Mouse (Mus musculus) MEL (cell line): Measurements from ENCODE around the gene Foxs1. TPM values are rescaled to one million over a fixed set of nuclear protein-coding genes. Genes with fewer than 3 reads are reported as not detected.

Experiments used
- DNase-seq: peaks from one replicate; pipeline ENCODE4 v3.0.0; 2011; ENCODE audit warnings: low read depth, low spot score
- H3K27ac ChIP-seq: 2 replicates; pipeline ENCODE4 v1.5.1; 2012; ENCODE audit warnings: low read depth, mild to moderate bottlenecking, control low read depth, low read length, moderate library complexity; ENCODE audit not compliant: control insufficient read depth
- H3K27me3 ChIP-seq, 2 experiments: fragments of 150-350 bp in 1 of 2; sonication (generic) in 1 of 2; 2 replicates each; pipeline ENCODE4 v1.6.1; 2012; ENCODE audit warnings: low read length in 2 of 2, mild to moderate bottlenecking in 2 of 2, improper control_type of control experiment in 1 of 2, moderate library complexity in 1 of 2; ENCODE audit not compliant: insufficient read depth in 2 of 2, control insufficient read depth in 1 of 2
- H3K36me3 ChIP-seq, 2 experiments: 2 replicates each; pipeline ENCODE4 v1.6.1; 2012 to 2014; ENCODE audit warnings: low read length in 2 of 2, improper control_type of control experiment in 1 of 2, inconsistent platforms in 1 of 2, mild to moderate bottlenecking in 1 of 2; ENCODE audit not compliant: insufficient read depth in 2 of 2, control insufficient read depth in 1 of 2
- H3K4me1 ChIP-seq, 2 experiments: fragments of 150-350 bp in 1 of 2; sonication (generic) in 1 of 2; 2 replicates each; pipeline ENCODE4 v1.6.1; 2012; ENCODE audit warnings: low read length in 2 of 2, improper control_type of control experiment in 1 of 2, mild to moderate bottlenecking in 1 of 2; ENCODE audit not compliant: insufficient read depth in 2 of 2, control insufficient read depth in 1 of 2
- H3K4me3 ChIP-seq, 2 experiments: fragments of 150-350 bp in 1 of 2; sonication (generic) in 1 of 2; 2 replicates each; pipeline ENCODE4 v1.5.1; 2012; ENCODE audit warnings: low read depth in 2 of 2, low read length in 2 of 2, mild to moderate bottlenecking in 2 of 2, moderate library complexity in 2 of 2, control low read depth in 1 of 2, improper control_type of control experiment in 1 of 2; ENCODE audit not compliant: control insufficient read depth in 1 of 2, insufficient read depth in 1 of 2
- H3K79me2 ChIP-seq: 2 replicates; pipeline ENCODE4 v1.6.1; 2012; ENCODE audit warnings: mild to moderate bottlenecking, low read length, moderate library complexity; ENCODE audit not compliant: control insufficient read depth, poor library complexity, insufficient read depth
- H3K9ac ChIP-seq: 2 replicates; pipeline ENCODE4 v1.6.1; 2012; ENCODE audit warnings: low read depth, mild to moderate bottlenecking, control low read depth, low read length, moderate library complexity; ENCODE audit not compliant: control insufficient read depth, poor library complexity, severe bottlenecking
- H3K9me3 ChIP-seq: fragments of 150-350 bp; sonication (generic); replicated peaks from 2 replicates; pipeline ENCODE4 v1.6.1; 2012; ENCODE audit warnings: mild to moderate bottlenecking, low read length, improper control_type of control experiment, moderate library complexity; ENCODE audit not compliant: insufficient read depth
- BHLHE40 ChIP-seq: IDR thresholded peaks from 2 replicates; pipeline ENCODE4 v1.6.1; 2012; ENCODE audit warnings: low read depth, mild to moderate bottlenecking, inconsistent platforms, low read length, improper control_type of control experiment, borderline replicate concordance
- CHD1 ChIP-seq: IDR thresholded peaks from 2 replicates; pipeline ENCODE4 v1.6.1; 2012; ENCODE audit warnings: low read depth, mild to moderate bottlenecking, inconsistent platforms, low read length, improper control_type of control experiment
- CTCF ChIP-seq, 3 experiments: IDR thresholded peaks in 2 of 3; conservative IDR thresholded peaks in 1 of 3; 2 replicates each; pipeline ENCODE4 v1.5.1; 2011 to 2012; ENCODE audit warnings: low read length in 3 of 3, low read depth in 2 of 3, mild to moderate bottlenecking in 2 of 3, improper control_type of control experiment in 1 of 3, inconsistent platforms in 1 of 3, mixed read lengths in 1 of 3, moderate library complexity in 1 of 3; ENCODE audit not compliant: control insufficient read depth in 1 of 3, insufficient read depth in 1 of 3, poor library complexity in 1 of 3, severe bottlenecking in 1 of 3
- E2F4 ChIP-seq: IDR thresholded peaks from 2 replicates; pipeline ENCODE4 v1.6.1; 2011; ENCODE audit warnings: low read depth, low read length, improper control_type of control experiment, borderline replicate concordance
- ELF1 ChIP-seq: IDR thresholded peaks from 2 replicates; pipeline ENCODE4 v1.6.1; 2014; ENCODE audit warnings: low read depth, mild to moderate bottlenecking, inconsistent platforms, low read length, improper control_type of control experiment, moderate library complexity
- ETS1 ChIP-seq: IDR thresholded peaks from 2 replicates; pipeline ENCODE4 v1.6.1; 2012; ENCODE audit warnings: low read depth, mild to moderate bottlenecking, inconsistent platforms, low read length, improper control_type of control experiment, moderate library complexity
- GABPA ChIP-seq: IDR thresholded peaks from 2 replicates; pipeline ENCODE4 v1.6.1; 2012; ENCODE audit warnings: low read depth, mild to moderate bottlenecking, inconsistent platforms, low read length, improper control_type of control experiment, moderate library complexity
- GATA1 ChIP-seq: IDR thresholded peaks from 2 replicates; pipeline ENCODE4 v1.6.1; 2011; ENCODE audit warnings: low read depth, low read length, improper control_type of control experiment
- JUND ChIP-seq: IDR thresholded peaks from 2 replicates; pipeline ENCODE4 v1.6.1; 2011; ENCODE audit warnings: low read depth, mild to moderate bottlenecking, improper control_type of control experiment, low read length
- MAFK ChIP-seq: IDR thresholded peaks from 2 replicates; pipeline ENCODE4 v1.6.1; 2011; ENCODE audit warnings: low read depth, mild to moderate bottlenecking, low read length, improper control_type of control experiment, borderline replicate concordance
- MAX ChIP-seq: IDR thresholded peaks from 2 replicates; pipeline ENCODE4 v1.6.1; 2011; ENCODE audit warnings: low read length, improper control_type of control experiment
- MAZ ChIP-seq: IDR thresholded peaks from 2 replicates; pipeline ENCODE4 v1.6.1; 2012; ENCODE audit warnings: low read depth, mild to moderate bottlenecking, inconsistent platforms, low read length, improper control_type of control experiment
- MEF2A ChIP-seq: IDR thresholded peaks from 2 replicates; pipeline ENCODE4 v1.6.1; 2014; ENCODE audit warnings: low read depth, mild to moderate bottlenecking, inconsistent platforms, low read length, improper control_type of control experiment; ENCODE audit not compliant: poor library complexity, insufficient replicate concordance, severe bottlenecking; ENCODE audit errors: extremely low read depth
- MXI1 ChIP-seq: IDR thresholded peaks from 2 replicates; pipeline ENCODE4 v1.6.1; 2011; ENCODE audit warnings: mild to moderate bottlenecking, low read depth, low read length, improper control_type of control experiment
- MYB ChIP-seq: IDR thresholded peaks from 2 replicates; pipeline ENCODE4 v1.6.1; 2011; ENCODE audit warnings: mild to moderate bottlenecking, low read depth, low read length, improper control_type of control experiment
- MYC ChIP-seq: IDR thresholded peaks from 2 replicates; pipeline ENCODE4 v1.6.1; 2011; ENCODE audit warnings: low read depth, mild to moderate bottlenecking, low read length, improper control_type of control experiment, moderate library complexity
- NELFE ChIP-seq: IDR thresholded peaks from 2 replicates; pipeline ENCODE4 v1.6.1; 2011; ENCODE audit warnings: low read depth, low read length, improper control_type of control experiment
- NRF1 ChIP-seq: IDR thresholded peaks from 2 replicates; pipeline ENCODE4 v1.6.1; 2014; ENCODE audit warnings: low read depth, mild to moderate bottlenecking, inconsistent platforms, low read length, improper control_type of control experiment, moderate library complexity; ENCODE audit not compliant: poor library complexity, insufficient read depth, severe bottlenecking
- POLR2A ChIP-seq, 2 experiments: IDR thresholded peaks; 2 replicates each; pipeline ENCODE4 v1.6.1; 2011 to 2012; ENCODE audit warnings: low read length in 2 of 2, mild to moderate bottlenecking in 2 of 2, control low read depth in 1 of 2, improper control_type of control experiment in 1 of 2, low read depth in 1 of 2, moderate library complexity in 1 of 2; ENCODE audit not compliant: control insufficient read depth in 1 of 2, insufficient read depth in 1 of 2, poor library complexity in 1 of 2
- POLR2AphosphoS5 ChIP-seq: IDR thresholded peaks from 2 replicates; pipeline ENCODE4 v1.6.1; 2012; ENCODE audit warnings: low read depth, borderline replicate concordance, mild to moderate bottlenecking, inconsistent platforms, low read length, moderate library complexity, mixed read lengths
- RAD21 ChIP-seq: IDR thresholded peaks from 2 replicates; pipeline ENCODE4 v1.6.1; 2011; ENCODE audit warnings: mild to moderate bottlenecking, low read depth, low read length, improper control_type of control experiment
- RCOR1 ChIP-seq: IDR thresholded peaks from 2 replicates; pipeline ENCODE4 v1.6.1; 2012; ENCODE audit warnings: low read depth, mild to moderate bottlenecking, inconsistent platforms, low read length, improper control_type of control experiment
- SIN3A ChIP-seq: IDR thresholded peaks from 2 replicates; pipeline ENCODE4 v1.6.1; 2012; ENCODE audit warnings: low read length, improper control_type of control experiment, inconsistent platforms
- SMC3 ChIP-seq: IDR thresholded peaks from 2 replicates; pipeline ENCODE4 v1.6.1; 2011; ENCODE audit warnings: low read depth, low read length, improper control_type of control experiment
- TBP ChIP-seq: IDR thresholded peaks from 2 replicates; pipeline ENCODE4 v1.8.0; 2011; ENCODE audit warnings: low read depth, low read length, improper control_type of control experiment
- TCF12 ChIP-seq: IDR thresholded peaks from 2 replicates; pipeline ENCODE4 v1.6.1; 2014; ENCODE audit warnings: low read depth, mild to moderate bottlenecking, inconsistent platforms, low read length, improper control_type of control experiment, moderate library complexity
- USF1 ChIP-seq: IDR thresholded peaks from 2 replicates; pipeline ENCODE4 v1.6.1; 2014; ENCODE audit warnings: low read depth, mild to moderate bottlenecking, inconsistent platforms, low read length, improper control_type of control experiment, moderate library complexity
- ZMIZ1 ChIP-seq: IDR thresholded peaks from 2 replicates; pipeline ENCODE4 v1.6.1; 2012; ENCODE audit warnings: low read depth, mild to moderate bottlenecking, inconsistent platforms, low read length, improper control_type of control experiment, moderate library complexity
- ZNF384 ChIP-seq: IDR thresholded peaks from 2 replicates; pipeline ENCODE4 v1.6.1; 2012; ENCODE audit warnings: low read depth, mild to moderate bottlenecking, inconsistent platforms, low read length, improper control_type of control experiment
- polyA plus RNA-seq, 2 experiments: library from polyadenylated mRNA; stranded (reverse) in 1 of 2; unstranded in 1 of 2; fragments of >175 nt in 1 of 2; fragments of >200 nt in 1 of 2; gene quantifications; 2 replicates each; pipeline versions ENCODE4 v1.2.1 to v1.2.4; 2012; ENCODE audit warnings: low replicate concordance in 2 of 2, low read depth in 1 of 2; ENCODE audit not compliant: insufficient read length in 2 of 2, insufficient read depth in 1 of 2, missing spikeins in 1 of 2
- total RNA-seq: library from RNA; depleted of rRNA; stranded (reverse); fragments of 300-350 nt; gene quantifications from 2 replicates; pipeline ENCODE4 v1.2.3, GENCODE M21; 2012

Gene Foxs1
- total and polyA plus RNA-seq, 3 experiments: not detected

DNA sequence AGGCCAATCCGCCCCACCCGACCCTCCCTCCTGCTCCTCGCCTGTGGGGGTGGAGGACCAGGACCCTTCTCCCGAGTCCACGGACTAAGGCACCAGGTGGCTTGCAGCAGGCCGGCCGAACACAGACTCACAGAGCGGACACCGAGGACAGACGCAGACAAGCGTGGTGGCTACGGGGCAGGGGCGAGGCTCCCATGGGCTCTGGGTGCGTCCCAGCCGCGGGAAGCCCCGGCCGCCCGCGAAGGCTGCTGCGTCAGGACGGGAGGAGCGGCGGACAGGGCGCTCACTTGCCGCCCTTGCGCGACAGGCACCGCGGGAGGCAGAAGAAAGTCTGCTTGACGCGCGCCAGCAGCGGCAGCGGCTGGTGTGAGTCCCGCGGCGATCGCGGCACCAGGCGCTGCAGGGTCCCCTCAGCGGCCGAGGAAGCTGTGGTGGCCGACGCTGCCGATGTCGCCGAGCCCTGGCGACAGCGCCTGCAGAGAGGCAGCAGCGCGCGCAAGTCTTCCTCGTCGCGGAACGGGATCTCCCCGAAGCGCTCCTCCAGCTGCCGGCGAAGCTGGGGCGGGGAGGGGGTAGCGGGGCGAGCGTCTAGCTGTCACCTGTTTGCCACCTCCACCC is 10.0 kb upstream of the Foxs1 start:
- Histone ChIP-seq H3K27ac (no peak overlapping the region), H3K4me1 (no peaks in the 10 kb centered on the region), H3K36me3 (no peaks in the 10 kb centered on the region), H3K9me3 (no peaks in the 10 kb centered on the region), H3K79me2 (no peaks in the 10 kb centered on the region), H3K9ac (no peak overlapping the region), H3K27me3 (peaks cover 11 to 18% of the 10 kb centered on the region in 2 experiments), H3K4me3 (no peak overlapping the region)
- TF ChIP-seq MXI1: no peak
- no peak for TF ChIP-seq MAZ
- no peak for TF ChIP-seq RCOR1
- no peak for TF ChIP-seq POLR2A (IDR thresholded peaks at IDR 0.05; ENCODE audit: control insufficient read depth in 1 of 2, insufficient read depth in 1 of 2, low read depth in 1 of 2, low read length in 2 of 2, poor library complexity in 1 of 2)
- TF ChIP-seq ELF1: no peak
- no peak for TF ChIP-seq ZMIZ1
- no peak for TF ChIP-seq CTCF (IDR thresholded peaks at IDR 0.05 in 2 of 3, conservative IDR thresholded peaks at IDR 0.05 in 1 of 3; ENCODE audit: control insufficient read depth in 1 of 3, insufficient read depth in 1 of 3, low read depth in 2 of 3, low read length in 3 of 3, poor library complexity in 1 of 3, severe bottlenecking in 1 of 3)
- no peak for TF ChIP-seq MAX
- TF ChIP-seq SMC3: no peak
- no peak for TF ChIP-seq MYB
- no peak for TF ChIP-seq GATA1
- no peak for TF ChIP-seq USF1
- no peak for TF ChIP-seq CHD1
- no peak for TF ChIP-seq SIN3A
- TF ChIP-seq BHLHE40: no peak
- DNase-seq: no peak

- no peaks in the 10 kb centered on the region for H3K36me3 ChIP-seq
- no peaks in the 10 kb centered on the region for H3K4me1 ChIP-seq
- H3K9me3 ChIP-seq: no peaks in the 10 kb centered on the region
- no peak overlapping the region for H3K9ac ChIP-seq
- H3K4me3 ChIP-seq: no peak overlapping the region
- peaks cover 8 to 18% of the 10 kb centered on the region in 2 experiments for H3K27me3 ChIP-seq
- DNase-seq: no peak
- no peak overlapping the region for H3K27ac ChIP-seq
- TF ChIP-seq NRF1: no peak
- TF ChIP-seq RAD21: no peak
- TF ChIP-seq TBP: no peak
- TF ChIP-seq POLR2AphosphoS5: no peak
- TF ChIP-seq TCF12: no peak
- no peak for TF ChIP-seq NELFE
- no peak for TF ChIP-seq ETS1
- TF ChIP-seq MEF2A: no peak
- TF ChIP-seq ZNF384: no peak
- TF ChIP-seq GABPA: no peak
- TF ChIP-seq USF1: no peak
- no peak for TF ChIP-seq MYC
- no peak for TF ChIP-seq JUND
- no peak for TF ChIP-seq E2F4
- no peak for TF ChIP-seq ELF1
- no peak for TF ChIP-seq MAFK
- TF ChIP-seq MYB: no peak
- no peak for TF ChIP-seq MAX
- no peak for TF ChIP-seq GATA1
- no peak for TF ChIP-seq MAZ
- H3K79me2 ChIP-seq: no peaks in the 10 kb centered on the region
These were observed 8.8 kb upstream of the Foxs1 start for GRCm38 (mm10) chr2:152941776-152942175.
